Mouse (Mus musculus) CH12.LX (cell line): Measurements from ENCODE around the gene Retreg2. TPM values are rescaled to one million over a fixed set of nuclear protein-coding genes. Genes with fewer than 3 reads are reported as not detected.

Source experiments
- DNase-seq: peaks from one replicate; pipeline ENCODE4 v3.0.0-alpha.2; 2013; ENCODE audit errors: extremely low read depth
- H3K27ac ChIP-seq: 2 replicates; pipeline ENCODE4 v1.5.1; 2012; ENCODE audit warnings: low read depth, mild to moderate bottlenecking, control low read depth, moderate library complexity; ENCODE audit not compliant: insufficient read depth
- H3K27me3 ChIP-seq: replicated peaks from 2 replicates; pipeline ENCODE3; 2012; ENCODE audit warnings: inconsistent platforms
- H3K36me3 ChIP-seq, 2 experiments: replicated peaks in 1 of 2; 2 replicates each; pipeline versions ENCODE3 to v1.6.1; 2012; ENCODE audit warnings: inconsistent platforms in 1 of 2, low read length in 1 of 2, mild to moderate bottlenecking in 1 of 2, mixed read lengths in 1 of 2, moderate library complexity in 1 of 2; ENCODE audit not compliant: control insufficient read depth in 1 of 2, insufficient read depth in 1 of 2
- H3K4me1 ChIP-seq, 2 experiments: 2 replicates each; pipeline ENCODE4 v1.6.1; 2012; ENCODE audit warnings: inconsistent platforms in 1 of 2, moderate library complexity in 1 of 2; ENCODE audit not compliant: insufficient read depth in 2 of 2, control insufficient read depth in 1 of 2
- H3K4me2 ChIP-seq: 2 replicates; pipeline ENCODE4 v1.6.1; 2012; ENCODE audit warnings: low read depth, mild to moderate bottlenecking, control low read depth; ENCODE audit not compliant: poor library complexity, insufficient read depth, severe bottlenecking
- H3K4me3 ChIP-seq, 3 experiments: fragments of 150-350 bp in 1 of 3; sonication (generic) in 1 of 3; replicated peaks in 1 of 3; 2 replicates each; pipeline versions ENCODE3 to v1.5.1; 2011 to 2012; ENCODE audit warnings: low read depth in 2 of 3, low read length in 2 of 3, mild to moderate bottlenecking in 2 of 3, moderate library complexity in 2 of 3, control low read depth in 1 of 3, improper control_type of control experiment in 1 of 3, inconsistent platforms in 1 of 3, mixed read lengths in 1 of 3; ENCODE audit not compliant: poor library complexity in 1 of 3
- H3K79me2 ChIP-seq: replicated peaks from 2 replicates; pipeline ENCODE4 v1.6.1; 2012; ENCODE audit warnings: mild to moderate bottlenecking, moderate library complexity; ENCODE audit not compliant: control insufficient read depth, poor library complexity, insufficient read depth, severe bottlenecking; ENCODE audit errors: extremely low read depth
- H3K9ac ChIP-seq: 2 replicates; pipeline ENCODE4 v1.6.1; 2012; ENCODE audit warnings: low read depth, mild to moderate bottlenecking, control low read depth, moderate library complexity; ENCODE audit not compliant: insufficient read depth
- H3K9me3 ChIP-seq: replicated peaks from 2 replicates; pipeline ENCODE3; 2012; ENCODE audit warnings: low read length, inconsistent platforms, mixed read lengths
- BHLHE40 ChIP-seq: IDR thresholded peaks from 2 replicates; pipeline ENCODE4 v1.6.1; 2011; ENCODE audit warnings: mild to moderate bottlenecking, low read depth, low read length, improper control_type of control experiment
- CHD1 ChIP-seq: IDR thresholded peaks from 2 replicates; pipeline ENCODE4 v1.6.1; 2012; ENCODE audit warnings: low read depth, low read length, improper control_type of control experiment, inconsistent platforms
- CHD2 ChIP-seq: IDR thresholded peaks from 2 replicates; pipeline ENCODE4 v1.6.1; 2011; ENCODE audit warnings: low read length, improper control_type of control experiment
- CTCF ChIP-seq, 2 experiments: IDR thresholded peaks in 1 of 2; conservative IDR thresholded peaks in 1 of 2; 2 replicates each; pipeline ENCODE4 v1.5.1; 2011 to 2012; ENCODE audit warnings: low read depth in 2 of 2, low read length in 2 of 2, improper control_type of control experiment in 1 of 2, inconsistent platforms in 1 of 2, mild to moderate bottlenecking in 1 of 2, moderate library complexity in 1 of 2
- ETS1 ChIP-seq: conservative IDR thresholded peaks from 2 replicates; pipeline ENCODE4 v1.6.1; 2012; ENCODE audit warnings: low read depth, mild to moderate bottlenecking, inconsistent platforms, low read length, improper control_type of control experiment, moderate library complexity
- GABPA ChIP-seq: IDR thresholded peaks from 2 replicates; pipeline ENCODE4 v1.6.1; 2012; ENCODE audit warnings: low read depth, low read length, improper control_type of control experiment, inconsistent platforms; ENCODE audit not compliant: insufficient replicate concordance
- HCFC1 ChIP-seq: IDR thresholded peaks from 2 replicates; pipeline ENCODE4 v1.6.1; 2012; ENCODE audit warnings: low read depth, mild to moderate bottlenecking, inconsistent platforms, low read length, improper control_type of control experiment
- IRF4 ChIP-seq: IDR thresholded peaks from 2 replicates; pipeline ENCODE4 v1.6.1; 2014; ENCODE audit warnings: low read depth, mild to moderate bottlenecking, inconsistent platforms, low read length, improper control_type of control experiment
- JUND ChIP-seq: conservative IDR thresholded peaks from 2 replicates; pipeline ENCODE4 v1.6.1; 2011; ENCODE audit warnings: low read depth, low read length, improper control_type of control experiment
- KAT2A ChIP-seq: IDR thresholded peaks from 2 replicates; pipeline ENCODE4 v1.6.1; 2012; ENCODE audit warnings: low read length, improper control_type of control experiment, inconsistent platforms; ENCODE audit not compliant: insufficient replicate concordance
- MAFK ChIP-seq: IDR thresholded peaks from 2 replicates; pipeline ENCODE4 v1.6.1; 2011; ENCODE audit warnings: low read length, improper control_type of control experiment; ENCODE audit not compliant: insufficient replicate concordance
- MAZ ChIP-seq: IDR thresholded peaks from 2 replicates; pipeline ENCODE4 v1.6.1; 2012; ENCODE audit warnings: low read depth, mild to moderate bottlenecking, inconsistent platforms, low read length, improper control_type of control experiment, moderate library complexity
- MEF2A ChIP-seq: IDR thresholded peaks from 2 replicates; pipeline ENCODE4 v1.6.1; 2014; ENCODE audit warnings: low read depth, mild to moderate bottlenecking, inconsistent platforms, low read length, improper control_type of control experiment, borderline replicate concordance
- MXI1 ChIP-seq: IDR thresholded peaks from 2 replicates; pipeline ENCODE4 v1.6.1; 2011; ENCODE audit warnings: mild to moderate bottlenecking, low read depth, low read length, improper control_type of control experiment
- MYC ChIP-seq: IDR thresholded peaks from 2 replicates; pipeline ENCODE4 v1.6.1; 2011; ENCODE audit warnings: low read depth, mild to moderate bottlenecking, improper control_type of control experiment, low read length
- NELFE ChIP-seq: IDR thresholded peaks from 2 replicates; pipeline ENCODE4 v1.6.1; 2011; ENCODE audit warnings: low read depth, low read length, improper control_type of control experiment
- NRF1 ChIP-seq: IDR thresholded peaks from 2 replicates; pipeline ENCODE4 v1.6.1; 2014; ENCODE audit warnings: low read depth, mild to moderate bottlenecking, inconsistent platforms, low read length, improper control_type of control experiment, moderate library complexity
- PAX5 ChIP-seq: IDR thresholded peaks from 2 replicates; pipeline ENCODE4 v1.6.1; 2012; ENCODE audit warnings: low read length, inconsistent platforms, mixed read lengths
- POLR2AphosphoS2 ChIP-seq: IDR thresholded peaks from 2 replicates; pipeline ENCODE4 v1.6.1; 2011; ENCODE audit warnings: low read depth, low read length, improper control_type of control experiment
- RAD21 ChIP-seq: IDR thresholded peaks from 2 replicates; pipeline ENCODE4 v1.6.1; 2011; ENCODE audit warnings: low read depth, mild to moderate bottlenecking, low read length, improper control_type of control experiment, moderate library complexity
- RCOR1 ChIP-seq: conservative IDR thresholded peaks from 2 replicates; pipeline ENCODE4 v1.6.1; 2012; ENCODE audit warnings: low read depth, mild to moderate bottlenecking, inconsistent platforms, low read length, improper control_type of control experiment
- SIN3A ChIP-seq: IDR thresholded peaks from 2 replicates; pipeline ENCODE4 v1.6.1; 2012; ENCODE audit warnings: low read length, improper control_type of control experiment, inconsistent platforms
- SMC3 ChIP-seq: IDR thresholded peaks from 2 replicates; pipeline ENCODE4 v1.6.1; 2011; ENCODE audit warnings: low read depth, low read length, improper control_type of control experiment
- TBP ChIP-seq: conservative IDR thresholded peaks from 2 replicates; pipeline ENCODE4 v1.6.1; 2011; ENCODE audit warnings: low read depth, low read length, improper control_type of control experiment
- UBTF ChIP-seq: IDR thresholded peaks from 2 replicates; pipeline ENCODE4 v1.6.1; 2012; ENCODE audit warnings: low read depth, mild to moderate bottlenecking, inconsistent platforms, low read length, improper control_type of control experiment, moderate library complexity
- USF2 ChIP-seq: conservative IDR thresholded peaks from 2 replicates; pipeline ENCODE4 v1.6.1; 2011; ENCODE audit warnings: low read depth, low read length, improper control_type of control experiment
- ZC3H11A ChIP-seq: IDR thresholded peaks from 2 replicates; pipeline ENCODE4 v1.6.1; 2012; ENCODE audit warnings: low read depth, mild to moderate bottlenecking, inconsistent platforms, low read length, improper control_type of control experiment
- ZKSCAN1 ChIP-seq: IDR thresholded peaks from 2 replicates; pipeline ENCODE4 v1.6.1; 2012; ENCODE audit warnings: low read depth, inconsistent platforms, low read length, improper control_type of control experiment, borderline replicate concordance
- ZMIZ1 ChIP-seq: IDR thresholded peaks from 2 replicates; pipeline ENCODE4 v1.6.1; 2012; ENCODE audit warnings: low read depth, mild to moderate bottlenecking, inconsistent platforms, low read length, improper control_type of control experiment
- ZNF384 ChIP-seq: IDR thresholded peaks from 2 replicates; pipeline ENCODE4 v1.6.1; 2012; ENCODE audit warnings: low read depth, low read length, improper control_type of control experiment, inconsistent platforms
- dilution Hi-C: fragments of 300-500 bp; cut with MboI; formaldehyde crosslinking; loops from 2 replicates; pipeline ENCODE4 v1.14.3; 2020; ENCODE audit warnings: low sequenced_read_pairs; ENCODE audit not compliant: extremely low pct_unique_long_range_greater_than_20kb, extremely low pct_ligation_motif_present
- in situ Hi-C: fragments of 300-500 bp; cut with MboI; formaldehyde crosslinking; loops from 3 replicates; pipeline ENCODE4 v1.14.3; 2019; ENCODE audit warnings: low sequenced_read_pairs, low pct_ligation_motif_present, low pct_unique_long_range_greater_than_20kb, mixed read lengths
- polyA plus RNA-seq: library from polyadenylated mRNA; unstranded; fragments of >175 nt; gene quantifications from 2 replicates; pipeline ENCODE4 v1.2.1, GENCODE M21; 2012; ENCODE audit warnings: low read depth; ENCODE audit not compliant: insufficient read length
- total RNA-seq, 2 experiments: library from RNA; depleted of rRNA; stranded (reverse); fragments of 300-350 nt in 1 of 2; fragments of >200 nt in 1 of 2; gene quantifications; 2 replicates each; pipeline ENCODE4 v1.2.3; 2012 to 2014

Retreg2 gene
- total and polyA plus RNA-seq, 3 experiments: 14.6 to 27.9 (median 26.5) TPM

DNA sequence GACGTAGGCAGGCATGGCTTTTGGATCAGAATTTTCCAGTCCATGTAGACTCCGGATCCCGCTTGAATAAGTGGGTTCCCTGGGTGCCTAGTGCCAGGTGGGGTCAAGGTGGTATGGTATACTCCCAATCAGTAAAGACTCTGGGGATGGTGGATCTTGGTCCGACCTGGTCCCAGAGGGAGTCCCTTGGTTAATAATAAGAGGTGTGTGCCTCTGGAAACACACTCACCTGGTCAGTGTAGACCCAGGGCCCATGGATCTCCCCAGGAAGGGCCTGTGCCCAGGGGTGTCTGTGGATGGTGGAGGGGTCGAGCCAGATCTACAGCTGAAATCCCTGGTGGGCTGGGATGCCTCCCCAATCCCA is 48.7 kb downstream of the Retreg2 start:
- Histone ChIP-seq H3K9me3 (no peaks in the 10 kb centered on the region), H3K27ac (no peak overlapping the region), H3K4me2 (peak overlapping the region; percentile 65), H3K4me1 (peaks cover 10 to 38% of the 10 kb centered on the region in 2 experiments), H3K9ac (peak overlapping the region; percentile 81), H3K36me3 (peaks cover 19 to 54% of the 10 kb centered on the region in 2 experiments), H3K79me2 (no peaks in the 10 kb centered on the region)
- in situ Hi-C loops: no loop called here
- no peak for DNase-seq
- TF ChIP-seq CHD2: no peak
- no peak for TF ChIP-seq CHD1
- no peak for TF ChIP-seq SIN3A
- TF ChIP-seq RCOR1: no peak
- no peak for TF ChIP-seq JUND
- TF ChIP-seq KAT2A: no peak
- no peak for TF ChIP-seq RAD21
- TF ChIP-seq ZMIZ1: no peak
- TF ChIP-seq NRF1: no peak
- TF ChIP-seq MXI1: no peak
- TF ChIP-seq CTCF (conservative IDR thresholded peaks at IDR 0.05 in 1 of 2, IDR thresholded peaks at IDR 0.05 in 1 of 2; ENCODE audit: low read depth in 2 of 2, low read length in 2 of 2): no peak
- no peak for TF ChIP-seq ZC3H11A
- no peak for TF ChIP-seq ZKSCAN1
- no peak for TF ChIP-seq GABPA
- no peak for TF ChIP-seq MAFK
- no peak for TF ChIP-seq HCFC1
- TF ChIP-seq UBTF: no peak
- TF ChIP-seq IRF4: no peak
- TF ChIP-seq MAZ: no peak
- TF ChIP-seq, all 38 proteins: peak for 0
- no peaks in the 10 kb centered on the region for H3K27me3 ChIP-seq
- peak overlapping the region; percentile 86 to 89 (median 87) for H3K4me3 ChIP-seq
- dilution Hi-C loops: no loop called here

GRCm38 (mm10) chr1:75191622-75192402 is 49.2 kb downstream of the Retreg2 start, which contains the start of the genes Ankzf1 and Atg9a:
TSS of gene Ankzf1 (plus strand) at chr1:75192151.
TSS of gene Atg9a (minus strand) at chr1:75192196.
- dilution Hi-C loops: no loop called here
- Histone ChIP-seq H3K4me1 (peaks cover 10 to 38% of the 10 kb centered on the region in 2 experiments), H3K4me2 (peak within 1 kb of the TSS; percentile 86), H3K36me3 (peaks cover 18 to 54% of the 10 kb centered on the region in 2 experiments), H3K27ac (peak within 1 kb of the TSS; percentile 93), H3K9ac (peak within 1 kb of the TSS; percentile 90), H3K27me3 (no peaks in the 10 kb centered on the region), H3K79me2 (no peaks in the 10 kb centered on the region), H3K9me3 (no peaks in the 10 kb centered on the region), H3K4me3 (peak within 1 kb of the TSS; percentile 89 to 98 (median 97))
- peak; percentile 98 for DNase-seq
- in situ Hi-C loops: no loop called here
- TF ChIP-seq RCOR1 (no peak), USF2 (no peak), NELFE (peak; percentile 78), IRF4 (0 out of 2 replicates have a peak, but pooled peaks have one; percentile 7), SMC3 (no peak), MYC (peak; percentile 75; the same call in 1 of the 2 replicates), MAFK (no peak), GABPA (no peak; the same call in 1 of the 2 replicates), KAT2A (peak; percentile 51; the same call in 1 of the 2 replicates), PAX5 (no peak), HCFC1 (peak; percentile 78), MEF2A (peak; percentile 52; the same call in 1 of the 2 replicates), BHLHE40 (no peak), ZKSCAN1 (no peak), CHD1 (no peak), POLR2AphosphoS2 (peak; percentile 72), ZNF384 (no peak), ETS1 (no peak), TBP (peak; percentile 44; the same call in 1 of the 2 replicates)
